Mouse (Mus musculus): Measurements from ENCODE around the gene Cfap74. TPM values are rescaled to one million over a fixed set of nuclear protein-coding genes. Genes with fewer than 3 reads are reported as not detected.
A peak's percentile ranks its signal among the peaks of the same experiment; 100 is the strongest.

Cfap74 gene
- total and polyA plus RNA-seq, 3 experiments = 0.11 TPM; not detected in 2

GRCm38 (mm10) chr4:155489101-155489970 is 80.3 kb downstream of the Cfap74 start:
- H3K27me3 ChIP-seq (ENCODE audit: insufficient read depth, low read length) = no peaks in the 10 kb centered on the region
- H3K4me3 ChIP-seq (ENCODE audit: low read depth, low read length) = no peak overlapping the region
- no peak for ATAC-seq (ENCODE audit: extremely low read depth, insufficient number of reproducible peaks, low FRiP score, poor library complexity, severe bottlenecking)
- TF ChIP-seq TAL1 (conservative IDR thresholded peaks at IDR 0.05; ENCODE audit: low read depth, low read length) (no peak), POLR2AphosphoS5 (IDR thresholded peaks at IDR 0.05; ENCODE audit: insufficient replicate concordance, low read depth, low read length) (no peak), GATA1 (IDR thresholded peaks at IDR 0.05; ENCODE audit: borderline replicate concordance, low read length) (no peak), CTCF (IDR thresholded peaks at IDR 0.05; ENCODE audit: low read depth, low read length) (no peak), GATA2 (IDR thresholded peaks at IDR 0.05; ENCODE audit: borderline replicate concordance, low read depth, low read length) (no peak)
- DNase-seq (ENCODE audit: low spot score) = no peak
- no peaks in the 10 kb centered on the region for H3K9me3 ChIP-seq (replicated peaks)
- peaks cover 50% of the 10 kb centered on the region for H3K4me1 ChIP-seq (ENCODE audit: insufficient read depth, low read depth, low read length)
- H3K36me3 ChIP-seq (replicated peaks) = peaks cover 6% of the 10 kb centered on the region

GRCm38 (mm10) chr4:155490456-155490855 is 81.5 kb downstream of the Cfap74 start:
- peak overlapping the region; percentile 93; the same call in 1 of the 2 replicates for H3K4me3 ChIP-seq (ENCODE audit: low read depth, low read length)
- peaks cover 57% of the 10 kb centered on the region for H3K4me1 ChIP-seq (ENCODE audit: insufficient read depth, low read depth, low read length)
- no peaks in the 10 kb centered on the region for H3K9me3 ChIP-seq (replicated peaks)
- TF ChIP-seq GATA2 (IDR thresholded peaks at IDR 0.05; ENCODE audit: borderline replicate concordance, low read depth, low read length) (no peak), TAL1 (conservative IDR thresholded peaks at IDR 0.05; ENCODE audit: low read depth, low read length) (no peak), POLR2AphosphoS5 (IDR thresholded peaks at IDR 0.05; ENCODE audit: insufficient replicate concordance, low read depth, low read length) (no peak), CTCF (IDR thresholded peaks at IDR 0.05; ENCODE audit: low read depth, low read length) (no peak), GATA1 (IDR thresholded peaks at IDR 0.05; ENCODE audit: borderline replicate concordance, low read length) (no peak)
- no peak for DNase-seq (ENCODE audit: low spot score)
- peaks cover 12% of the 10 kb centered on the region for H3K36me3 ChIP-seq (replicated peaks)
- H3K27me3 ChIP-seq (ENCODE audit: insufficient read depth, low read length) = no peaks in the 10 kb centered on the region
- ATAC-seq (ENCODE audit: extremely low read depth, insufficient number of reproducible peaks, low FRiP score, poor library complexity, severe bottlenecking) = no peak

- ATAC-seq (ENCODE audit: extremely low read depth, insufficient number of reproducible peaks, low FRiP score, poor library complexity, severe bottlenecking) (no peak), DNase-seq (ENCODE audit: low spot score) (peak; percentile 80)
- H3K4me1 ChIP-seq (ENCODE audit: insufficient read depth, low read depth, low read length) = peaks cover 57% of the 10 kb centered on the region
- no peaks in the 10 kb centered on the region for H3K27me3 ChIP-seq (ENCODE audit: insufficient read depth, low read length)
- no peaks in the 10 kb centered on the region for H3K9me3 ChIP-seq (replicated peaks)
- H3K36me3 ChIP-seq (replicated peaks) = peaks cover 12% of the 10 kb centered on the region
- peak within 1 kb of the TSS; percentile 93 for H3K4me3 ChIP-seq (ENCODE audit: low read depth, low read length)
- no peak for TF ChIP-seq TAL1 (conservative IDR thresholded peaks at IDR 0.05; ENCODE audit: low read depth, low read length)
- TF ChIP-seq CTCF (IDR thresholded peaks at IDR 0.05; ENCODE audit: low read depth, low read length) = no peak
- TF ChIP-seq GATA1 (IDR thresholded peaks at IDR 0.05; ENCODE audit: borderline replicate concordance, low read length) = no peak
- no peak for TF ChIP-seq POLR2AphosphoS5 (IDR thresholded peaks at IDR 0.05; ENCODE audit: insufficient replicate concordance, low read depth, low read length)
- no peak for TF ChIP-seq GATA2 (IDR thresholded peaks at IDR 0.05; ENCODE audit: borderline replicate concordance, low read depth, low read length)
Measured at GRCm38 (mm10) chr4:155490990-155491504, 82.1 kb downstream of the Cfap74 start, which contains the start of gene Gnb1. TSS of gene Gnb1 (plus strand) at chr4:155491361.

- peaks cover 15% of the 10 kb centered on the region for H3K36me3 ChIP-seq (replicated peaks)
Measured at GRCm38 (mm10) chr4:155491529-155492130, 82.6 kb downstream of the Cfap74 start.

GRCm38 (mm10) chr4:155492131-155492633 is 83.2 kb downstream of the Cfap74 start:
- ATAC-seq (ENCODE audit: extremely low read depth, insufficient number of reproducible peaks, low FRiP score, poor library complexity, severe bottlenecking) = no peak
- Histone ChIP-seq H3K4me3 (ENCODE audit: low read depth, low read length) (peak overlapping the region; percentile 93), H3K36me3 (replicated peaks) (peaks cover 15% of the 10 kb centered on the region), H3K27me3 (ENCODE audit: insufficient read depth, low read length) (no peaks in the 10 kb centered on the region), H3K4me1 (ENCODE audit: insufficient read depth, low read depth, low read length) (peaks cover 60% of the 10 kb centered on the region), H3K9me3 (replicated peaks) (no peaks in the 10 kb centered on the region)
- TF ChIP-seq GATA2 (IDR thresholded peaks at IDR 0.05; ENCODE audit: borderline replicate concordance, low read depth, low read length) = no peak
- no peak for TF ChIP-seq CTCF (IDR thresholded peaks at IDR 0.05; ENCODE audit: low read depth, low read length)
- no peak for TF ChIP-seq GATA1 (IDR thresholded peaks at IDR 0.05; ENCODE audit: borderline replicate concordance, low read length)
- TF ChIP-seq TAL1 (conservative IDR thresholded peaks at IDR 0.05; ENCODE audit: low read depth, low read length) = no peak
- TF ChIP-seq POLR2AphosphoS5 (IDR thresholded peaks at IDR 0.05; ENCODE audit: insufficient replicate concordance, low read depth, low read length) = no peak
- DNase-seq (ENCODE audit: low spot score) = peak; percentile 57

More at GRCm38 (mm10) chr4:155491529-155492130, 82.6 kb downstream of the Cfap74 start:
- no peak for TF ChIP-seq GATA2 (IDR thresholded peaks at IDR 0.05; ENCODE audit: borderline replicate concordance, low read depth, low read length)
- no peak for TF ChIP-seq POLR2AphosphoS5 (IDR thresholded peaks at IDR 0.05; ENCODE audit: insufficient replicate concordance, low read depth, low read length)
- no peak for TF ChIP-seq CTCF (IDR thresholded peaks at IDR 0.05; ENCODE audit: low read depth, low read length)
- TF ChIP-seq GATA1 (IDR thresholded peaks at IDR 0.05; ENCODE audit: borderline replicate concordance, low read length) = no peak
- no peak for TF ChIP-seq TAL1 (conservative IDR thresholded peaks at IDR 0.05; ENCODE audit: low read depth, low read length)
- ATAC-seq (ENCODE audit: extremely low read depth, insufficient number of reproducible peaks, low FRiP score, poor library complexity, severe bottlenecking) = no peak
- Histone ChIP-seq H3K4me3 (ENCODE audit: low read depth, low read length) (peak overlapping the region; percentile 93), H3K4me1 (ENCODE audit: insufficient read depth, low read depth, low read length) (peaks cover 60% of the 10 kb centered on the region), H3K27me3 (ENCODE audit: insufficient read depth, low read length) (no peaks in the 10 kb centered on the region), H3K9me3 (replicated peaks) (no peaks in the 10 kb centered on the region)
- peak; percentile 42 for DNase-seq (ENCODE audit: low spot score)
